Mouse (Mus musculus): ENCODE results near the gene Tmem161b. TPM values are rescaled to one million over a fixed set of nuclear protein-coding genes. Genes with fewer than 3 reads are reported as not detected.
A peak's percentile ranks its signal among the peaks of the same experiment; 100 is the strongest.
"Not testable (repeated sequence)": the region's sequence is repeated elsewhere in the genome, so short reads cannot be mapped to it uniquely, and the experiment has no call there.

Gene Tmem161b
- 24.6 and 26.5 TPM in 2 replicates for polyA plus RNA-seq (2015; fragmentation: Nextera tagmentation; extraction: Ambion mirVana)

GRCm38 (mm10) chr13:84221820-84222681 is at the start of gene Tmem161b:
TSS of gene Tmem161b (plus strand) at chr13:84222296.
- Histone ChIP-seq H3K4me2 (peak within 1 kb of the TSS; percentile 90), H3K27ac (replicated peaks) (peak within 1 kb of the TSS; percentile 87), H3K4me1 (replicated peaks) (peaks cover 36% of the 10 kb centered on the region), H3K9me3 (no peaks in the 10 kb centered on the region), H3K4me3 (peak within 1 kb of the TSS; percentile 82), H3K9ac (peak within 1 kb of the TSS; percentile 90), H3K27me3 (no peaks in the 10 kb centered on the region), H3K36me3 (0 out of 2 replicates have a peak, but pooled peaks cover 6% of the 10 kb centered on the region)
- under 1% methylated on average over 52 of the region's 52 CpGs for WGBS
- ATAC-seq (ENCODE audit: low read depth): peak; percentile 99

DNA sequence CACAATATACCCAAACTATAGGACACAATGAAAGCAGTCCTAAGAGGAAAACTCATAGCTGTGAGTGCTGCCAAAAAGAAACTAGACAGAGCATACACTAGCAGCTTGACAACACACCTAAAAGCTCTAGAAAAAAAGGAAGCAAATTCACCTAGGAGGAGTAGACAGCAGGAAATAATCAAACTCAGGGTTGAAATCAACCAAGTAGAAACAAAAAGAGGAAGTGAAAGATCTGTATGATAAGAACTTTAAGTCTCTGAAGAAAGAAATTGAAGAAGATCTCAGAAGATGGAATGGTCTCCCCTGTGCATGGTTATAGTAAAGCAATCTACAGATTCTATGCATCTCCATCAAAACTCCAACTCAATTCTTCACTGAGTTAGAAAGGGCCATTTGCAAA is 36.3 kb upstream of the Tmem161b start:
- H3K4me2 ChIP-seq; H3K36me3 ChIP-seq; H3K27ac ChIP-seq (replicated peaks); H3K4me1 ChIP-seq (replicated peaks); H3K27me3 ChIP-seq; H3K4me3 ChIP-seq; H3K9me3 ChIP-seq; ATAC-seq (ENCODE audit: low read depth); H3K9ac ChIP-seq: not testable (repeated sequence)

- Histone ChIP-seq H3K9me3 (no peaks in the 10 kb centered on the region), H3K27me3 (no peaks in the 10 kb centered on the region), H3K4me1 (replicated peaks) (no peaks in the 10 kb centered on the region), H3K4me2 (no peak overlapping the region), H3K9ac (no peak overlapping the region), H3K36me3 (no peaks in the 10 kb centered on the region), H3K27ac (replicated peaks) (no peak overlapping the region), H3K4me3 (no peak overlapping the region)
- ATAC-seq (ENCODE audit: low read depth): no peak
- WGBS: 85% methylated on average over 3 of the region's 3 CpGs
These were observed 29.4 kb upstream of the Tmem161b start for GRCm38 (mm10) chr13:84192723-84193122.

DNA sequence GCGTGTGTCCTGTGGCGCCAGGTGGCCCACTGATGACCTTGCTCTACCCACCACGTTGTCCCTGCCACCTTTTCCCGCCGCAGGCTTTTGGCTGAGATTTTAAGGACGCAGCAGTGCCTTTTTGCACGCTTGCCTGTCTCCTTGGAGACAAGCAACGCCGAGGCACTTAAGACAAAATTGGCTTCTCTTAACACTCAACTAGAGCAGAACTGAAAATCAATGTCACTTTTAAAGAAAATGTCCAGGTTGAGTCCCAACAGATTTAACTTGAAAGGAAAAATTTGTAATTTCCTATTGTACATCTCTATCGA is 541 bp downstream of the Tmem161b start:
- WGBS: 3% methylated on average over 10 of the region's 10 CpGs
- no peak for ATAC-seq (ENCODE audit: low read depth)
- Histone ChIP-seq H3K27me3 (no peaks in the 10 kb centered on the region), H3K4me3 (peak overlapping the region; percentile 82), H3K27ac (replicated peaks) (peak overlapping the region; percentile 87), H3K36me3 (0 out of 2 replicates have a peak, but pooled peaks cover 9% of the 10 kb centered on the region), H3K4me2 (peak overlapping the region; percentile 90), H3K9me3 (no peaks in the 10 kb centered on the region), H3K4me1 (replicated peaks) (peaks cover 36% of the 10 kb centered on the region), H3K9ac (peak overlapping the region; percentile 90)

- 0 out of 2 replicates have a peak, but pooled peaks cover 11% of the 10 kb centered on the region for H3K36me3 ChIP-seq
- no peaks in the 10 kb centered on the region for H3K27me3 ChIP-seq
- H3K27ac ChIP-seq (replicated peaks): peak overlapping the region; percentile 87; the same call in 1 of the 2 replicates
- H3K9me3 ChIP-seq: no peaks in the 10 kb centered on the region
- H3K4me2 ChIP-seq: peak overlapping the region; percentile 90
- peaks cover 36% of the 10 kb centered on the region for H3K4me1 ChIP-seq (replicated peaks)
- 58% methylated on average over 5 of the region's 5 CpGs for whole genome bisulfite sequencing
- ATAC-seq (ENCODE audit: low read depth): no peak
- H3K4me3 ChIP-seq: peak overlapping the region; percentile 82
- peak overlapping the region; percentile 90 for H3K9ac ChIP-seq
These were observed 922 bp downstream of the Tmem161b start for GRCm38 (mm10) chr13:84223018-84223417.

- H3K4me3 ChIP-seq: no peak overlapping the region
- no peaks in the 10 kb centered on the region for H3K4me1 ChIP-seq (replicated peaks)
- H3K27ac ChIP-seq (replicated peaks): no peak overlapping the region
- WGBS: 92% methylated on average over 2 of the region's 2 CpGs
- H3K9ac ChIP-seq: no peak overlapping the region
- H3K4me2 ChIP-seq: no peak overlapping the region
- H3K27me3 ChIP-seq: no peaks in the 10 kb centered on the region
- H3K36me3 ChIP-seq: peaks cover 30% of the 10 kb centered on the region
- ATAC-seq (ENCODE audit: low read depth): no peak
- H3K9me3 ChIP-seq: peaks cover 28% of the 10 kb centered on the region
These were observed 11.9 kb downstream of the Tmem161b start for GRCm38 (mm10) chr13:84234019-84234418.

DNA sequence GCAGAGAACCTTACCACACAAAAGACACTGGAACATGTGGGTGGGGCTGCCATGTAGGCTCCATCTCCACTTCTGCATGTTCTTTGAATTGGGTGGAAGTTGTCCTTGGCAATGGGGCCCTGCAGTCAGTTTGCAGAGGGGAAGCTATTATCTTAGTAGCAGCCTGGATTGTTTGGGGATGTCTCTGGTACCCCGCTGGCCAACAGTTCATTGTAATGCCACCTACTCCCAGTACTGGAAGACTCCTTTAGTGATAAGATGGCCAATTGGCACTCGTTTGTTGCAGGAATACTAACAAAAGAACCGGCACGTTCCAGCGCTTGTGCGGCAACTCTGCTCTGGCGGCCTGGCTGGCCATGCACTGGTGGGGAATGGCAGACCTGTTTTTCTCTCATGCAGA is 14.7 kb downstream of the Tmem161b start:
- no peak overlapping the region for H3K4me3 ChIP-seq
- no peak overlapping the region for H3K9ac ChIP-seq
- H3K27me3 ChIP-seq: no peaks in the 10 kb centered on the region
- WGBS: 92% methylated on average over 7 of the region's 7 CpGs
- no peaks in the 10 kb centered on the region for H3K4me1 ChIP-seq (replicated peaks)
- peaks cover 28% of the 10 kb centered on the region for H3K9me3 ChIP-seq
- no peak overlapping the region for H3K27ac ChIP-seq (replicated peaks)
- peaks cover 23% of the 10 kb centered on the region for H3K36me3 ChIP-seq
- no peak for ATAC-seq (ENCODE audit: low read depth)
- H3K4me2 ChIP-seq: no peak overlapping the region

DNA sequence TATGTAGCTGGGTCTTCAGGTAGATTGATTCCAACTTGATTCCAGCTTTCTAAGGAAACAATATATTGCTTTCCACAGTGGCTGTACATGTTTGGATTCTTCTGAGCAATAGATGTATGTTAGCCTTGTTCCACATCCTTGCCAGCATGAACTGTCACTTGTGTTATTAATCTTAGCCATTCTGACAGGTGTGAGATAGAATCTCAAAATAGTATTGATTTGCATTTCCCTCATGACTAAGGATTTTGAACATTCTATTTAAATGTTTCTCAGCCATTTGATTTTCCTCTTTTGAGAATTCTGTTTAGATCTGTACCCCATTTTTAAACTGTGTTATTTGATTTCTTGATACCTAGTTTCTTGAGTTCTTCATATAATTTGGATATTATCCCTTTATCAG is 16.1 kb downstream of the Tmem161b start:
- H3K9me3 ChIP-seq: peaks cover 28% of the 10 kb centered on the region
- H3K27ac ChIP-seq (replicated peaks): no peak overlapping the region
- H3K9ac ChIP-seq: no peak overlapping the region
- no peaks in the 10 kb centered on the region for H3K27me3 ChIP-seq
- H3K36me3 ChIP-seq: peaks cover 23% of the 10 kb centered on the region
- H3K4me2 ChIP-seq: no peak overlapping the region
- ATAC-seq (ENCODE audit: low read depth): no peak
- no peak overlapping the region for H3K4me3 ChIP-seq
- no peaks in the 10 kb centered on the region for H3K4me1 ChIP-seq (replicated peaks)

GRCm38 (mm10) chr13:84248065-84248464 is 26.0 kb downstream of the Tmem161b start:
- H3K27ac ChIP-seq (replicated peaks): no peak overlapping the region
- no peaks in the 10 kb centered on the region for H3K9me3 ChIP-seq
- H3K36me3 ChIP-seq: no peaks in the 10 kb centered on the region
- H3K4me3 ChIP-seq: no peak overlapping the region
- ATAC-seq (ENCODE audit: low read depth): no peak
- no peak overlapping the region for H3K4me2 ChIP-seq
- WGBS: 88% methylated on average over 3 of the region's 3 CpGs
- H3K4me1 ChIP-seq (replicated peaks): 0 out of 2 replicates have a peak, but pooled peaks cover 3% of the 10 kb centered on the region
- no peak overlapping the region for H3K9ac ChIP-seq
- H3K27me3 ChIP-seq: no peaks in the 10 kb centered on the region

DNA sequence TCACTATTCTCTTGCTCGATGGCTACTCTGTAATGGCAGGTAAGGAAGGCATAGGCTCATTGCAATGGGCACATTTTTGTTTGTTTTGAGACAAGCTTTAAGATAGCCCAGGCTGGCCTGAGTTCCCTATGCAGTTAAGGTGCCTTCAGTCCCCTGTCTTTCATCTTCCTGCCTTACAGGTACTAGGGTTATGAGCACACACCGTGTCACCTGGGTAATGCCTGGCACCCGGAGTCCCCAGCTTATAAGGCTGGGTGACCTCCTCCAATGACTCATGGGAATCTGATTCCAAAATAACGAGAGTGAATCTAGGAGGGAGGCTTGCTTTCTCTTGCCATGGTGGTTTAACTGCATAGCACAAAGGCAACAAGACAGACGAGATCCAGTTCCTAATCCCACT is 29.2 kb downstream of the Tmem161b start:
- Histone ChIP-seq H3K9ac (no peak overlapping the region), H3K27me3 (no peaks in the 10 kb centered on the region), H3K4me2 (no peak overlapping the region), H3K9me3 (no peaks in the 10 kb centered on the region), H3K4me3 (no peak overlapping the region), H3K36me3 (no peaks in the 10 kb centered on the region), H3K27ac (replicated peaks) (no peak overlapping the region), H3K4me1 (replicated peaks) (peaks cover 3% of the 10 kb centered on the region; the same call in 1 of the 2 replicates)
- 84% methylated on average over 5 of the region's 5 CpGs for WGBS
- ATAC-seq (ENCODE audit: low read depth): no peak

GRCm38 (mm10) chr13:84255047-84255446 is 33.0 kb downstream of the Tmem161b start:
- no peaks in the 10 kb centered on the region for H3K27me3 ChIP-seq
- no peak overlapping the region for H3K4me3 ChIP-seq
- H3K9me3 ChIP-seq: no peaks in the 10 kb centered on the region
- WGBS: 96% methylated on average over 1 of the region's 1 CpGs
- H3K36me3 ChIP-seq: peaks cover 11% of the 10 kb centered on the region
- H3K4me1 ChIP-seq (replicated peaks): peaks cover 3% of the 10 kb centered on the region; the same call in 1 of the 2 replicates
- ATAC-seq (ENCODE audit: low read depth): no peak
- H3K9ac ChIP-seq: no peak overlapping the region
- no peak overlapping the region for H3K27ac ChIP-seq (replicated peaks)
- no peak overlapping the region for H3K4me2 ChIP-seq

DNA sequence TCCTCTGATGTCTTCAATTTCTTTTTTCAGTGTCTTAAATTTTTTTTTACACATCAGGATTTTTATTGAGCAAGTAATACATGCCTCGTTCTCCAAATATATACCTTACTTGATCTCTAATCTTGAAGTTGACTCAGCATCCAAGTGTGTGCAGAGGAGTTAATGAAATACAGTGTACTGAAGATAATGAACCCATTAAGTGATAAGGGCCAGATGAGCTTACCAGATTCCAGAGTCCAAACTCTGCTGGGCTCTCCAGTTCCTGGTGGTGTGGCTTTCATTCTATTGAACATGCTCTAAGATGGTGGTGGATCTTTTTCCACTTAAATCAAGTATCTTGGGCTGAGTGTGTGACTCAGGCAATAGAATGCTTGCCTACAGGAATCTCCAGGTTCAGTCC is 42.3 kb downstream of the Tmem161b start:
- H3K9me3 ChIP-seq; H3K4me2 ChIP-seq; H3K27ac ChIP-seq (replicated peaks); H3K27me3 ChIP-seq; H3K9ac ChIP-seq; H3K4me3 ChIP-seq; ATAC-seq (ENCODE audit: low read depth); H3K4me1 ChIP-seq (replicated peaks): not testable (repeated sequence)
- peaks cover 48% of the 10 kb centered on the region for H3K36me3 ChIP-seq
- WGBS: 100% methylated on average over 1 of the region's 1 CpGs

DNA sequence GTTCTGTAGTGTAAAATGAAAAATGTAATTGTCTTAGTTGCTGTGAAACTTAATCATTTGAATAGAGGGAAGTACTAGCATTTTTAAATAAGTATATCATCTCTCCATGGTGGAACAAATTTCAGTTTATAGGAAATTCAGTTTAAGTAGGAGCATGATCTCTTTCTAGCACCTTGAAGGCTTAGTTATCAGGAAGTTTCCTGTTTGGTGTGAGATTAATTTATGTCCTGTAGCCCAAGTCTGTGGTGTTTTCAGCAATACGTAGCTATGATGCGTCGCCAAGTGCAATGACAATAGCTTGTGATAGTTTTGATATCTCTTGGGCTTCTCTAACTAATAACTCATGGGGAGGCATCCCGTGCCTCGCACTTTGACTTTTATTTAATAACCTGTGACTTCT is 54.1 kb downstream of the Tmem161b start:
- Histone ChIP-seq H3K4me3 (no peak overlapping the region), H3K9me3 (no peaks in the 10 kb centered on the region), H3K4me1 (replicated peaks) (no peaks in the 10 kb centered on the region), H3K4me2 (no peak overlapping the region), H3K27me3 (no peaks in the 10 kb centered on the region), H3K9ac (no peak overlapping the region), H3K36me3 (peaks cover 22% of the 10 kb centered on the region), H3K27ac (replicated peaks) (no peak overlapping the region)
- 98% methylated on average over 5 of the region's 5 CpGs for WGBS
- no peak for ATAC-seq (ENCODE audit: low read depth)

Data from neural tube, embryonic 13.5 days (tissue).